Mouse (Mus musculus): ENCODE data around the gene Nicn1. TPM values are rescaled to one million over a fixed set of nuclear protein-coding genes. Genes with fewer than 3 reads are reported as not detected.
"Not testable (repeated sequence)": the region's sequence is repeated elsewhere in the genome, so short reads cannot be mapped to it uniquely, and the experiment has no call there.

Gene Nicn1
- polyA plus RNA-seq, 1 experiment from 2014 or later: 137 TPM

DNA sequence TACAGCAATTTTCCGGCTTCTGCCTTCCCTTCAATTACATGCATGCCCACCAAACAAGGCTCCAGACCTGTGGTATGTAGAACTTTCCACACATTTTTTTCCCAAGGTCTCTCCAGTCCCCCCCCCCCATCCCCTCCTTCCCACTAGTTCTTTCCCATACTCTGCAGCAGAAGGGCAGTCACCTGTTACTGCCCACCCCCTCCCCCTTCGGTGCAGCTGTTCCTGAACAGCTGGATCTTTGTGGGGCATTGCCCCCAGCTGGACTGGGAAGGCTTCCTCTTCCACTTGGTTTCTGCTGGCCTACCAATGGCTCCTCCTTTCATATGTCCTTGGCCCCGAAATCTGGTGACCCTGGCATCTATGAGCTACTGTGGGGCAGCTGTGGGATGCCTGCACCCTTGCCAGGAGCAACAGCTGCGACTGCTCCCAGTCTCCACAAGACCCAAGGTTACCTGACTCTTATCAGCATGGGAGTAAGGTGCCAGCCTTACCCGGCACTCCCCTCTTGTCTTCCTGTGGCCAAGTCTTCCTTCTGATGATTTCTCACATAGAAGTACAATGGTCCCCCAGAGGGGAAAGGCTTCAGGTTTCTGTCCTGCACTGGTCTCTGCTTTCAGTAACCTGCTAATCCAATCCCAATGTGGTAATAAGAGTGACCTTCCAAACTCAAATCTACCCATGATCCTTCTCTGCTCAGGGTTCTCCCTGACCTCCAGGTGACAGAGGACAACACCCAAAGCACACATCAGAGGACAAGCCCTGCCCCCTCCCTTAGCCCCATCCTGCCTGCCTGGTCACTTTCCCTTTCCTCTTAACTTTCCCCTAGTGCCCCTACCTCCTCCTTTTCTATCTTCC, 15.5 kb upstream of the Nicn1 start:
- no peaks in the 10 kb centered on the region for H3K4me1 ChIP-seq (replicated peaks; ENCODE audit: control insufficient read depth, insufficient read depth, low read length)
- no peaks in the 10 kb centered on the region for H3K27me3 ChIP-seq (ENCODE audit: control insufficient read depth, insufficient read depth, low read length)
- DNase-seq (ENCODE audit: low spot score) (no peak), ATAC-seq (ENCODE audit: low FRiP score) (no peak)
- H3K9ac ChIP-seq: no peak overlapping the region
- no peak overlapping the region for H3K4me2 ChIP-seq (replicated peaks)
- H3K36me3 ChIP-seq (replicated peaks; ENCODE audit: control insufficient read depth, insufficient read depth): no peaks in the 10 kb centered on the region
- no peak overlapping the region for H3K4me3 ChIP-seq (replicated peaks; ENCODE audit: low read length)
- no peaks in the 10 kb centered on the region for H3K9me3 ChIP-seq (ENCODE audit: control insufficient read depth, low read length)
- no peak overlapping the region for H3K27ac ChIP-seq
- 85% methylated on average over 5 of the region's 5 CpGs for WGBS

GRCm38 (mm10) chr9:108275331-108275659, 14.9 kb upstream of the Nicn1 start:
- Histone ChIP-seq H3K4me1 (replicated peaks; ENCODE audit: control insufficient read depth, insufficient read depth, low read length) (no peaks in the 10 kb centered on the region), H3K27me3 (ENCODE audit: control insufficient read depth, insufficient read depth, low read length) (no peaks in the 10 kb centered on the region), H3K36me3 (replicated peaks; ENCODE audit: control insufficient read depth, insufficient read depth) (no peaks in the 10 kb centered on the region), H3K4me3 (replicated peaks; ENCODE audit: low read length) (no peak overlapping the region), H3K9me3 (ENCODE audit: control insufficient read depth, low read length) (no peaks in the 10 kb centered on the region), H3K4me2 (replicated peaks) (no peak overlapping the region), H3K27ac (no peak overlapping the region), H3K9ac (no peak overlapping the region)
- 73% methylated on average over 6 of the region's 6 CpGs for WGBS
- no peak for DNase-seq (ENCODE audit: low spot score)
- no peak for ATAC-seq (ENCODE audit: low FRiP score)

DNA sequence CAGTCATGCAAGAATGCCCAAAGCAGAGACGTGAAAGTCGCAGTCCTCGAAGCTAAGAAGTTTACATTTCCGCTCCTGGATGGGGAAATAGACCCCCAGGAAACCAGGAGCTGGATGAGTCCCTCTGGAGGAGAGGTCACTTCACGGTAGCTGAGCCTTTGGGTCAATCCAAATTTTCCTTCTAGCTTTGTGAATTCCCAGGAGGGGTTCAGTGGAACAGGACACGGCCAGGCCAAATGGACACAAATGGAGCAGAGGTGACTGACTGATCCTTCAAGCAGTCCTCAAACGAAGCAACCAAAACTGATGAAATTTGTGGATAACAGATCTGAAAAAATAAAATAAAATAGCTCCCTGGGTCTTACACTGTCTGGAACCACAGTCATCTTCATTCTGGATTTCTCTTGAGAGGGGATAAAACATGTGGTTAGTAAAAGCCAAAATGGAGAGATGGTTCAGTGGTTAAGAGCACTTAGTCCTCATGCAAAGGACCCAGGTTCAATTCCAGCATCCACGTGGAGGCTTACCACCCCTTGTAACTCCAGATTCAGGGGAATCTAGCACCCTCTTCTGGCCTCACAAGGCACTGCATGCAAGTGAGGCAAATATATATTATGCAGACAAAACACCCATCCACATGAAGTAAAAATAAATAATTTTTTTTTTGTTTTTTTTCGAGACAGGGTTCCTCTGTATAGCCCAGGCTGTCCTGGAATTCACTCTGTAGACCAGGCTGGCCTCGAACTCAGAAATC, 11.4 kb upstream of the Nicn1 start:
- Histone ChIP-seq H3K4me3 (replicated peaks; ENCODE audit: low read length) (no peak overlapping the region), H3K9me3 (ENCODE audit: control insufficient read depth, low read length) (no peaks in the 10 kb centered on the region), H3K4me2 (replicated peaks) (no peak overlapping the region), H3K4me1 (replicated peaks; ENCODE audit: control insufficient read depth, insufficient read depth, low read length) (no peaks in the 10 kb centered on the region), H3K9ac (no peak overlapping the region), H3K36me3 (replicated peaks; ENCODE audit: control insufficient read depth, insufficient read depth) (no peaks in the 10 kb centered on the region), H3K27ac (no peak overlapping the region), H3K27me3 (ENCODE audit: control insufficient read depth, insufficient read depth, low read length) (no peaks in the 10 kb centered on the region)
- 63% methylated on average over 10 of the region's 10 CpGs for WGBS
- no peak for DNase-seq (ENCODE audit: low spot score)
- no peak for ATAC-seq (ENCODE audit: low FRiP score)

GRCm38 (mm10) chr9:108280071-108280828, 10.0 kb upstream of the Nicn1 start:
- H3K27me3 ChIP-seq (ENCODE audit: control insufficient read depth, insufficient read depth, low read length): no peaks in the 10 kb centered on the region
- DNase-seq (ENCODE audit: low spot score) (no peak), ATAC-seq (ENCODE audit: low FRiP score) (no peak)
- no peak overlapping the region for H3K4me2 ChIP-seq (replicated peaks)
- H3K9me3 ChIP-seq (ENCODE audit: control insufficient read depth, low read length): no peaks in the 10 kb centered on the region
- H3K27ac ChIP-seq: no peak overlapping the region
- 47% methylated on average over 8 of the region's 8 CpGs for WGBS
- H3K4me1 ChIP-seq (replicated peaks; ENCODE audit: control insufficient read depth, insufficient read depth, low read length): no peaks in the 10 kb centered on the region
- no peaks in the 10 kb centered on the region for H3K36me3 ChIP-seq (replicated peaks; ENCODE audit: control insufficient read depth, insufficient read depth)
- no peak overlapping the region for H3K4me3 ChIP-seq (replicated peaks; ENCODE audit: low read length)
- no peak overlapping the region for H3K9ac ChIP-seq

GRCm38 (mm10) chr9:108284410-108284809, 5.8 kb upstream of the Nicn1 start:
- 18% methylated on average over 6 of the region's 6 CpGs for WGBS
- no peak overlapping the region for H3K27ac ChIP-seq
- DNase-seq (ENCODE audit: low spot score) (peak; percentile 76), ATAC-seq (ENCODE audit: low FRiP score) (peak; percentile 72; the same call in 1 of the 2 replicates)
- no peak overlapping the region for H3K4me3 ChIP-seq (replicated peaks; ENCODE audit: low read length)
- no peak overlapping the region for H3K9ac ChIP-seq
- no peaks in the 10 kb centered on the region for H3K9me3 ChIP-seq (ENCODE audit: control insufficient read depth, low read length)
- no peaks in the 10 kb centered on the region for H3K27me3 ChIP-seq (ENCODE audit: control insufficient read depth, insufficient read depth, low read length)
- H3K4me2 ChIP-seq (replicated peaks): no peak overlapping the region
- H3K36me3 ChIP-seq (replicated peaks; ENCODE audit: control insufficient read depth, insufficient read depth): no peaks in the 10 kb centered on the region
- H3K4me1 ChIP-seq (replicated peaks; ENCODE audit: control insufficient read depth, insufficient read depth, low read length): no peaks in the 10 kb centered on the region

GRCm38 (mm10) chr9:108287526-108288238, 2.5 kb upstream of the Nicn1 start:
- not testable (repeated sequence) for ATAC-seq (ENCODE audit: low FRiP score); H3K9ac ChIP-seq; H3K9me3 ChIP-seq (ENCODE audit: control insufficient read depth, low read length); H3K27me3 ChIP-seq (ENCODE audit: control insufficient read depth, insufficient read depth, low read length); DNase-seq (ENCODE audit: low spot score); H3K4me3 ChIP-seq (replicated peaks; ENCODE audit: low read length); H3K27ac ChIP-seq; H3K36me3 ChIP-seq (replicated peaks; ENCODE audit: control insufficient read depth, insufficient read depth); H3K4me2 ChIP-seq (replicated peaks)
- 89% methylated on average over 4 of the region's 6 CpGs for WGBS
- peaks cover 10% of the 10 kb centered on the region for H3K4me1 ChIP-seq (replicated peaks; ENCODE audit: control insufficient read depth, insufficient read depth, low read length)

GRCm38 (mm10) chr9:108289347-108289746, 882 bp upstream of the Nicn1 start:
- H3K36me3 ChIP-seq (replicated peaks; ENCODE audit: control insufficient read depth, insufficient read depth): peaks cover 13% of the 10 kb centered on the region
- H3K4me1 ChIP-seq (replicated peaks; ENCODE audit: control insufficient read depth, insufficient read depth, low read length): peaks cover 10% of the 10 kb centered on the region
- H3K9ac ChIP-seq: peak overlapping the region; percentile 70
- ATAC-seq (ENCODE audit: low FRiP score): no peak
- H3K9me3 ChIP-seq (ENCODE audit: control insufficient read depth, low read length): no peaks in the 10 kb centered on the region
- peak overlapping the region; percentile 94 for H3K27ac ChIP-seq
- H3K4me3 ChIP-seq (replicated peaks; ENCODE audit: low read length): peak overlapping the region; percentile 68
- H3K27me3 ChIP-seq (ENCODE audit: control insufficient read depth, insufficient read depth, low read length): no peaks in the 10 kb centered on the region
- 65% methylated on average over 2 of the region's 2 CpGs for WGBS
- H3K4me2 ChIP-seq (replicated peaks): peak overlapping the region; percentile 81
- no peak for DNase-seq (ENCODE audit: low spot score)

DNA sequence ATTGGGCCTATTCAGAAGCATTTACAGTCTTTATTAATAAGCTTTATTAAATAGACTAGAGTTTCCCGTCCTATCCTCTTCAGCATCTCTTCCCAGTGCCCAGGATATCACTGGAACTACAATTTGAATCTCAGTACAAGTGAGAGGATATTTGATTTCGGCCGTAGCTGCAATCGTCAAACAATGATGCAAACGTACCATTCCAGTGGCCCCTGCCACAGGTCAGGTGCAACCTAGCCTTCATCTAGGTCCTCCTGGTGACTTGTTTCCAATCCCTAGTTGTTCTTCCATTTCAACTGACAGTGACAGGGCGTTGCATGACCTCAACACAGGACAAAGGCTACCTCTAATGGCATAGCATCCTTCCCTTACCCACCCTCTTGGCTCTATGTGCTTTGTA, 544 bp downstream of the Nicn1 start:
- Histone ChIP-seq H3K9me3 (ENCODE audit: control insufficient read depth, low read length) (no peaks in the 10 kb centered on the region), H3K36me3 (replicated peaks; ENCODE audit: control insufficient read depth, insufficient read depth) (peaks cover 27% of the 10 kb centered on the region), H3K27ac (peak overlapping the region; percentile 94), H3K9ac (peak overlapping the region; percentile 70), H3K4me2 (replicated peaks) (peak overlapping the region; percentile 81), H3K4me1 (replicated peaks; ENCODE audit: control insufficient read depth, insufficient read depth, low read length) (peaks cover 10% of the 10 kb centered on the region), H3K4me3 (replicated peaks; ENCODE audit: low read length) (peak overlapping the region; percentile 68), H3K27me3 (ENCODE audit: control insufficient read depth, insufficient read depth, low read length) (no peaks in the 10 kb centered on the region)
- WGBS: 46% methylated on average over 6 of the region's 6 CpGs
- DNase-seq (ENCODE audit: low spot score) (no peak), ATAC-seq (ENCODE audit: low FRiP score) (no peak)
